Mouse (Mus musculus) forebrain, embryonic 16.5 days (tissue): ENCODE measurements around the gene Il6st. TPM values are rescaled to one million over a fixed set of nuclear protein-coding genes. Genes with fewer than 3 reads are reported as not detected.

ENCODE experiments used
- ATAC-seq: fragments of 200-750 bp; cut with Nextera tagmentation; 2 replicates; pipeline ENCODE4 v1.8.0; 2017; ENCODE audit warnings: mild to moderate bottlenecking, moderate library complexity
- H3K27ac ChIP-seq: fragments of 300-500 bp; sonication (generic); 2 replicates; pipeline ENCODE4 v1.5.1; 2014; ENCODE audit warnings: low read length, control low read depth
- H3K27me3 ChIP-seq: fragments of 300-500 bp; sonication (generic); replicated peaks from 2 replicates; pipeline ENCODE4 v1.6.1; 2014; ENCODE audit warnings: low read length; ENCODE audit not compliant: control insufficient read depth, insufficient read depth
- H3K36me3 ChIP-seq: fragments of 300-500 bp; sonication (generic); 2 replicates; pipeline ENCODE4 v1.6.1; 2014; ENCODE audit not compliant: control insufficient read depth, insufficient read depth
- H3K4me1 ChIP-seq: fragments of 300-500 bp; sonication (generic); replicated peaks from 2 replicates; pipeline ENCODE4 v1.6.1; 2014; ENCODE audit warnings: low read length; ENCODE audit not compliant: control insufficient read depth, insufficient read depth
- H3K4me2 ChIP-seq: fragments of 300-500 bp; sonication (generic); 2 replicates; pipeline ENCODE4 v1.6.1; 2014; ENCODE audit warnings: mild to moderate bottlenecking, low read length, control low read depth
- H3K4me3 ChIP-seq: fragments of 300-500 bp; sonication (generic); replicated peaks from 2 replicates; pipeline ENCODE4 v1.5.1; 2014; ENCODE audit warnings: mild to moderate bottlenecking, low read length, control low read depth
- H3K9ac ChIP-seq: fragments of 300-500 bp; sonication (generic); replicated peaks from 2 replicates; pipeline ENCODE4 v1.6.1; 2014; ENCODE audit warnings: low read depth, low read length, control low read depth
- H3K9me3 ChIP-seq: fragments of 300-500 bp; sonication (generic); 2 replicates; pipeline ENCODE4 v1.6.1; 2016; ENCODE audit warnings: low read length; ENCODE audit not compliant: control insufficient read depth
- WGBS: fragments of 180-500 bp; shearing (Covaris S2); extraction: QIAGEN DNeasy Blood & Tissue Kit; methylation state at CpG from one replicate; pipeline ENCODE4 v1.1.7; 2014; 5-methylcytosine and 5-hydroxymethylcytosine counted together
- polyA plus RNA-seq: library from polyadenylated mRNA; unstranded; fragments of >200 nt; fragmentation: Nextera tagmentation; extraction: Ambion mirVana; gene quantifications from 2 replicates; pipeline ENCODE4 v1.2.1, GENCODE M21; 2015

The Il6st gene
- polyA plus RNA-seq, 1 experiment from 2014 or later = 15.0 TPM

DNA sequence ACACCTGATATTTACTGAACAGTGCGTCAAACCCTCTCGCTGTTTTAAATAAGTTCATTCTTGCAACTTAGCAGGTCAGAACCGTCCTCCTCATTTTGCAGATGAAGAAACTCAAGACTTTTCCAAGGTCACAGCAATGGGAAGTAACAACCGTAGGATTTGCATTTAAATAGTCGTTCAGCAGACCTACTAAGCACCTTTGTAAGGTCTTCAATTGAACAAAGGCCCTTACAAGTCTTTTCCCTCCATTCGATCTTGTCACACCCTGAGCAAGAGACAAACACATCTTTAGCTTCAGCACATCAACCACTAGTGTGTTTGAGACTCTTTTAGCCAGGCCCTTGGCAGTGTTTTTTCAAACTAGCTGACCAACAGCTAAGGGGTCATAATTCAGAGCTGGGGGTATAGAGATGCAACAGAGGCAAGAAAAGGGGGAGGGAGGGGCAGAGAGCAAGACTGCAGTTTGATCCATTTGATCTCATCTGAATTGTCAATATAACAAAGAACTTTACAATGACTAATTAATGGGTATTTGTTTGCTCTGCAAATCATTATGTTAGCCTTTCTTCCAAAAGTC lies 1.4 kb upstream of the Il6st start:
- no peaks in the 10 kb centered on the region for H3K36me3 ChIP-seq
- no peak overlapping the region for H3K4me3 ChIP-seq
- no peaks in the 10 kb centered on the region for H3K27me3 ChIP-seq
- no peak overlapping the region for H3K27ac ChIP-seq
- 51% methylated on average over 6 of the region's 6 CpGs for WGBS
- H3K4me1 ChIP-seq = peaks cover 13% of the 10 kb centered on the region; the same call in 1 of the 2 replicates
- no peak for ATAC-seq
- no peak overlapping the region for H3K4me2 ChIP-seq
- H3K9me3 ChIP-seq = no peaks in the 10 kb centered on the region
- H3K9ac ChIP-seq = no peak overlapping the region

DNA sequence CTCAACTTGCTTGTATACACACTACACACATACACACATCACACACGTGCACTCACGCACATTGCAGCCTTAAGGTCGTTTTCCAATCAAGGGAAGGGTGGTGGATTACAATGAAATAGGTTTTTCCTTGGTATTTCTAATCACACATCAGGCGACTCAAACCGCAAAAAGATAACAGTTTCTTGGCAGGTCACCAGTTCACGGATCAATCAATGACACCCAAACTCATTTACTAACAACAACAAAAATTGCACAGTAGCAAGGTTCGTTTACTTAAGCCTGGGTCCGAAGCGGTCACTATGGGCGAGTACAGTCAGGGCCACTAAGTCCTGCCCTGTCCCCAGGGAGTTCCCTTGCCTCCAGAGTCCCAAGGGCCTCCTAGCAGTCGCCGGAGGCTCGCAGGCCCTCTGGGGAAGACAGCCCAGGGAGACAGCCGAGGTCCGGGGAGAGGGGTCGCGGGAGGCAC lies 500 bp upstream of the Il6st start:
- peak; percentile 80 for ATAC-seq
- H3K4me3 ChIP-seq = peak overlapping the region; percentile 87
- H3K9ac ChIP-seq = peak overlapping the region; percentile 66
- peak overlapping the region; percentile 94 for H3K4me2 ChIP-seq
- H3K9me3 ChIP-seq = no peaks in the 10 kb centered on the region
- WGBS = 2% methylated on average over 17 of the region's 17 CpGs
- no peak overlapping the region; the same call in 1 of the 2 replicates for H3K27ac ChIP-seq
- H3K27me3 ChIP-seq = no peaks in the 10 kb centered on the region
- no peaks in the 10 kb centered on the region for H3K36me3 ChIP-seq
- H3K4me1 ChIP-seq = peaks cover 13% of the 10 kb centered on the region; the same call in 1 of the 2 replicates

DNA sequence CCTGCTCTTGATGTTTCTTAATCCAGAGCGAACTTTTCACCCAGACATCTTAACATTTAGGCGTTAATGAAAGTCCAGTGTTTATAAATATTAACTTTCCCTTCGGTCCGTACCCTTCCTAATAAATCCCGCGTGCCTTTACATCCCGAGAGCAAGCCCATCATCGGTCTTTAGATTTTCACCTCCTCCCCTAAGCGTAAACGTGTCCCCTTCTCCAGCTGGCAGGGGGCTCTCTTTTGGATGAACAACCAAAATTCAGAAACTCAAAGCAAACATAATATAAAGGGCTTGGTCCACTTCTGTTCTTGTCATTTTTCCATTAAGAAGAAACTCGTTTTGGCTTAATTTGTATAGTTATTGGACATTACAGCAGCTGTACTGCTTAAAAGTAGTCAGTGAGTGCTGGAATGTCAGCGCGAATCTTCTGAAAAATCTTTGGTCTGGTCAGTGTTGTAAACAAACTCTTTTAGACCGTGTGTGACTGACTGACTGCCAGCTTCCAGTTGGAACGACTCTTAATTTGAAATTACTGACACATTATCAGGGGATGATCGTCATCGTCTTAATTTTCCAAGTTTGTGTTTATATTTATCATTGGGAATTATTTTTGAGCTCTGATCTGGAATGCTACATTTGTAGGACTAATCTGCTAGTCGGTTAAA lies 887 bp downstream of the Il6st start:
- Histone ChIP-seq H3K4me1 (peaks cover 13% of the 10 kb centered on the region; the same call in 1 of the 2 replicates), H3K9me3 (no peaks in the 10 kb centered on the region), H3K4me3 (peak overlapping the region; percentile 87), H3K4me2 (peak overlapping the region; percentile 94), H3K36me3 (no peaks in the 10 kb centered on the region), H3K27ac (no peak overlapping the region), H3K27me3 (no peaks in the 10 kb centered on the region), H3K9ac (peak overlapping the region; percentile 66)
- ATAC-seq = no peak
- WGBS = 3% methylated on average over 18 of the region's 18 CpGs

DNA sequence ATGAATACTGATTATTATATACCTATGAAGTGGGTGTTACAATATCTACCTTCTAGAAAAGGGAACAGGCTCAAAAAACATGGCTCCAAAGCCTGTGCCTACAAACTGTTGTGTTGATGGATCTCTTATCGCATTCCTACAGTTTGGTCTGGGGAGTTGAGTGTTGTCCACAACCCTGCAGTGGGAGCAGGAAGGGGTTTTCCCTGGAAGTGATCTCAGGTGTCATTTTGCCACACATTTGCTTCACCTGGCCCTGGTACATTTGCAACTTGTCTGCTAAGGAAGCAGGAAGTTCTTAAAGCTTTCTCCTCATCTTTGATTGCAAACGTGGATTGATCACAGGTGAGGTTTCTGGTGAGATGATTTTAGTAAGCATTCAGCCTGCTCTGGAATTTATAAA lies 1.7 kb downstream of the Il6st start:
- no peaks in the 10 kb centered on the region for H3K27me3 ChIP-seq
- no peak for ATAC-seq
- no peak overlapping the region for H3K27ac ChIP-seq
- peaks cover 13% of the 10 kb centered on the region; the same call in 1 of the 2 replicates for H3K4me1 ChIP-seq
- H3K4me2 ChIP-seq = no peak overlapping the region
- H3K9ac ChIP-seq = no peak overlapping the region
- 77% methylated on average over 2 of the region's 2 CpGs for WGBS
- no peak overlapping the region for H3K4me3 ChIP-seq
- H3K36me3 ChIP-seq = no peaks in the 10 kb centered on the region
- no peaks in the 10 kb centered on the region for H3K9me3 ChIP-seq

DNA sequence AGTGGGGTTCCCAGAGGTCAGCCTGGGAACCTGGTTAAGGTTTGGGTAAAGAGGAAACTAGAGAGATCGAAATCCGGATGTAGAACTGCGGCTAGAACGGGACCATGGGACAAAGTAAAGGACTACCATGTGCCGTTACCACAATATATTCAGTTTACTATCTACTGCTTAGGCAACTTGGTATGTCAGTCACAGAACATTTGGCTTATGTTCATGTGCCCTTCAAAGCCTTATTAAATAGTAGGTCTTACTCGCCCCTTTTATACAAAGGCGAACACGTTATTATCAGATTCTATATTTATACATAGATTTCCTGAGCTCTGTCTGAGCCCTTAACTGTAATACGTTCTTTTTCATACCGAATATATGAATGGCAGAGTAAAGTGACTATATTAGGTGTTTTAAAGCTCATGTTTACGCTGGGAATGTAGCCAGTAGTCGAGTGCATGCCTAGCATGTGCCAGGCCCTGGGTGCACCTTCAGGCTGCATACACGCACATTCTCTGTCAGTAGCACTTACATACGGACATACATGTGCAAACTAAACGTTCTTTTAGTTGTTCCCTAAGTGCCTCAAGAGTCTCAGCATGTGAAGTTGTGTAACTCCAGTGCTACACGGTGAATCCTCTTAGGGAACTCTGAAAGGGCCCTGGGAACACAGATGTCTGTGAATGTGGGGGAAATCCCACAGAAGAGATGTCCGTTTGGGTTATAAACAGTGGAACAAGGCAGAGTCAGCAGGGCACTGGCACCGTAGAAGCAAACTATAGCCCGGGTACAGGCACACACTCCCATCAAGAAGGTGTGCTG lies 2.5 kb downstream of the Il6st start:
- WGBS = 85% methylated on average over 19 of the region's 19 CpGs

DNA sequence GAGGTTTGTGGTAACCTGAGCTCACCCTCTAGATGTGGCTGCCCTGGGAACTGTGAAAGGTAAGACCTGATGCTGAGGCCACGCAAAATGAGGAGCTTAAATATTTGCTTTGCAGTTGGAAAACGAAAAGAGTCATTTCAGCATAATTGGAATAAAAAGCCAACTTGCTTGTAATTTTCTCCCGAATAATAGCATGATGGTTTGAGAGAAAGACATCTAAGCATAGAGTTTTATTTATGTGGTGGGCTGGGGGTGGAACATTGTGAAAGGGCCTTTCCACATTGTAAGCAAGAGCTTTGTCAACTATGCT lies 3.0 kb downstream of the Il6st start:
- Histone ChIP-seq H3K4me1 (peaks cover 13% of the 10 kb centered on the region; the same call in 1 of the 2 replicates), H3K9ac (no peak overlapping the region), H3K36me3 (no peaks in the 10 kb centered on the region), H3K27ac (no peak overlapping the region), H3K27me3 (no peaks in the 10 kb centered on the region), H3K9me3 (no peaks in the 10 kb centered on the region), H3K4me2 (no peak overlapping the region), H3K4me3 (no peak overlapping the region)
- no peak for ATAC-seq
- WGBS = 82% methylated on average over 3 of the region's 3 CpGs

More for the DNA sequence above, 2.5 kb downstream of the Il6st start:
- no peak overlapping the region for H3K4me2 ChIP-seq
- no peak overlapping the region for H3K4me3 ChIP-seq
- no peak overlapping the region for H3K9ac ChIP-seq
- peaks cover 13% of the 10 kb centered on the region; the same call in 1 of the 2 replicates for H3K4me1 ChIP-seq
- no peaks in the 10 kb centered on the region for H3K27me3 ChIP-seq
- no peaks in the 10 kb centered on the region for H3K9me3 ChIP-seq
- H3K36me3 ChIP-seq = no peaks in the 10 kb centered on the region
- no peak for ATAC-seq
- no peak overlapping the region for H3K27ac ChIP-seq

DNA sequence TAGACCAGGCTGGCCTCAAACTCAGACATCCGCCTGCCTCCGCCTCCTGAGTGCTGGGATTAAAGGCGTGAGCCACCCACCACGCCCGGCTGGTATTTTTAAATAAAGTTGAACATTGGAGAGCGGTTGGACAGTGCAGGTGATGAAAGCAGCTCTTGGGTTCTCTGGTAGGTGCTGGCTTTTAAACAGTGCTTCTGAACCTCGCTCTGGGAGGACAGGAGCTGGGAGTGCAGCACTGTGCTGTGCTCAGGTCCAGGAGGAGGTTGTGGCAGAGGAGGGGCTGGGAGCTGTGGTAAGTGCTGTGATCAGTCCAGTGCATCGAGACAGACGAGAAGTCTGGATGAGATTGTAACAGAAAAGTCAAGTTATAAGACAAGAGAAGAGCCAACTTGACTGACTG lies 3.5 kb downstream of the Il6st start:
- no peaks in the 10 kb centered on the region for H3K9me3 ChIP-seq
- H3K36me3 ChIP-seq = no peaks in the 10 kb centered on the region
- ATAC-seq = no peak
- H3K4me2 ChIP-seq = no peak overlapping the region
- H3K27ac ChIP-seq = no peak overlapping the region
- peaks cover 13% of the 10 kb centered on the region; the same call in 1 of the 2 replicates for H3K4me1 ChIP-seq
- WGBS = 91% methylated on average over 9 of the region's 9 CpGs
- no peak overlapping the region for H3K9ac ChIP-seq
- H3K27me3 ChIP-seq = no peaks in the 10 kb centered on the region
- no peak overlapping the region for H3K4me3 ChIP-seq

DNA sequence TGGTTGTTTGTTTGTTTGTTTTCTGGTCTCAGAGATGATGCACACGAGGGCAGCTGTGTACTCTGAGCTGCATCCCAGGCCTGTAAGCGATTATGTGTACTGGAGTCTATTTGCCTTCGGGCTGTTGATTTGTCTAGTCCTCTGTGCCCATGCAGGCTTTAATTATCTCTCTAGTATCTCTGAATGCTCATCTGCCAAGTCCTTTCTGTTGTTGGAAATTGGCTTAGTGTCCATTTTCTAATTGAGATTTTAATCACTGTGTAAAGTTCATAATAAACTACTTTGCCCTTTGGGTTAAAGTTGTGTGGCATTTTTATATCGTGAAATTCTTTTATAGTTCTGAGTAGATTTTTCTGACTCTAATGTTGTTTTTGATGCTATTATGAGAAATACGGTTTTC lies 5.6 kb downstream of the Il6st start:
- no peak for ATAC-seq

DNA sequence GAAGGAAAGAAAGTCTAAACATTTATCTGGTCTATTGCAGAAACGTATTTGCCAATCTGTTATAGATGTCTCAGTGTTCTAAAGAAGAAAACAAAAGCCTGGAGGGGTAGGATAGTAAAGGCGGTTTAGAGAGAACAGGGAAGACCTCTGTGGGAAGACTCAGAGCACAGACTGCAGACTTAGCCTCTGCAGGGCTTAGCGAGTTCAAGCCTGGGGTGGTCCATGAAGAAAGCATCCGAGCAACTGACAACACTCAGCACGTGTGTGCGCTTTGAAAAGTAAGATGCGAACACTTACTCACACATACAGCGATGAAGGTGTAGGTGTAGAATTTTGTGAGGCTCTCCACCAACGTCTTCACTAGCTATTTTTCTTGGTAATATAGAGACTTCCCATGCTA lies 7.3 kb downstream of the Il6st start:
- Histone ChIP-seq H3K36me3 (no peaks in the 10 kb centered on the region), H3K4me2 (no peak overlapping the region), H3K4me3 (no peak overlapping the region), H3K9me3 (no peaks in the 10 kb centered on the region), H3K4me1 (0 out of 2 replicates have a peak, but pooled peaks cover 2% of the 10 kb centered on the region), H3K27me3 (no peaks in the 10 kb centered on the region), H3K9ac (no peak overlapping the region), H3K27ac (no peak overlapping the region)
- WGBS = 90% methylated on average over 9 of the region's 9 CpGs
- no peak for ATAC-seq

More for the DNA sequence above, 5.6 kb downstream of the Il6st start:
- Histone ChIP-seq H3K27me3 (no peaks in the 10 kb centered on the region), H3K4me2 (no peak overlapping the region), H3K27ac (no peak overlapping the region), H3K36me3 (no peaks in the 10 kb centered on the region), H3K4me1 (peaks cover 7% of the 10 kb centered on the region; the same call in 1 of the 2 replicates), H3K4me3 (no peak overlapping the region), H3K9ac (no peak overlapping the region), H3K9me3 (no peaks in the 10 kb centered on the region)
- 75% methylated on average over 5 of the region's 5 CpGs for WGBS
